Mouse (Mus musculus) forebrain, embryonic 12.5 days (tissue): ENCODE measurements around the gene Tekt5. TPM values are rescaled to one million over a fixed set of nuclear protein-coding genes. Genes with fewer than 3 reads are reported as not detected.

ENCODE experiments used
- ATAC-seq: fragments of 200-750 bp; cut with Nextera tagmentation; 2 replicates; pipeline ENCODE4 v1.8.0; 2017; ENCODE audit warnings: moderate TSS enrichment; ENCODE audit not compliant: low FRiP score
- H3K27ac ChIP-seq: fragments of 300-500 bp; sonication (generic); 2 replicates; pipeline ENCODE4 v1.5.1; 2016; ENCODE audit warnings: mild to moderate bottlenecking
- H3K27me3 ChIP-seq: fragments of 300-500 bp; sonication (generic); 2 replicates; pipeline ENCODE4 v1.6.1; 2016; ENCODE audit warnings: mild to moderate bottlenecking
- H3K36me3 ChIP-seq: fragments of 300-500 bp; sonication (generic); replicated peaks from 2 replicates; pipeline ENCODE4 v1.6.1; 2016; ENCODE audit warnings: mild to moderate bottlenecking
- H3K4me1 ChIP-seq: fragments of 300-500 bp; sonication (generic); 2 replicates; pipeline ENCODE4 v1.6.1; 2016
- H3K4me2 ChIP-seq: fragments of 300-500 bp; sonication (generic); 2 replicates; pipeline ENCODE4 v1.6.1; 2016; ENCODE audit warnings: mild to moderate bottlenecking, moderate library complexity
- H3K4me3 ChIP-seq: fragments of 300-500 bp; sonication (generic); replicated peaks from 2 replicates; pipeline ENCODE4 v1.5.1; 2016; ENCODE audit warnings: mild to moderate bottlenecking
- H3K9ac ChIP-seq: fragments of 300-500 bp; sonication (generic); 2 replicates; pipeline ENCODE4 v1.6.1; 2016; ENCODE audit warnings: mild to moderate bottlenecking
- H3K9me3 ChIP-seq: fragments of 300-500 bp; sonication (generic); 2 replicates; pipeline ENCODE4 v1.6.1; 2016
- WGBS: fragments of 180-500 bp; shearing (Covaris S2); methylation state at CpG from one replicate; pipeline ENCODE4 v1.1.7; 2016; 5-methylcytosine and 5-hydroxymethylcytosine counted together
- polyA plus RNA-seq: library from polyadenylated mRNA; unstranded; fragments of >200 nt; fragmentation: Nextera tagmentation; extraction: Ambion mirVana; gene quantifications from 2 replicates; pipeline ENCODE4 v1.2.1, GENCODE M21; 2016

Tekt5 gene
- polyA plus RNA-seq, 1 experiment from 2014 or later, result 0.14 TPM

- Histone ChIP-seq H3K4me2 (no peak overlapping the region), H3K27me3 (no peaks in the 10 kb centered on the region; the same call in 1 of the 2 replicates), H3K4me1 (no peaks in the 10 kb centered on the region), H3K27ac (no peak overlapping the region), H3K9me3 (no peaks in the 10 kb centered on the region), H3K4me3 (no peak overlapping the region), H3K36me3 (no peaks in the 10 kb centered on the region), H3K9ac (no peak overlapping the region)
- no peak for ATAC-seq
- WGBS, result 65% methylated on average over 13 of the region's 13 CpGs
Observed at GRCm38 (mm10) chr16:10327563-10328333, 67.5 kb downstream of the Tekt5 start.

GRCm38 (mm10) chr16:10319914-10320569 lies 75.2 kb downstream of the Tekt5 start:
- WGBS, result 69% methylated on average over 17 of the region's 17 CpGs
- Histone ChIP-seq H3K36me3 (no peaks in the 10 kb centered on the region), H3K9ac (no peak overlapping the region), H3K27ac (no peak overlapping the region), H3K27me3 (no peaks in the 10 kb centered on the region; the same call in 1 of the 2 replicates), H3K4me2 (no peak overlapping the region), H3K4me1 (no peaks in the 10 kb centered on the region), H3K9me3 (0 out of 2 replicates have a peak, but pooled peaks cover 3% of the 10 kb centered on the region), H3K4me3 (no peak overlapping the region)
- no peak for ATAC-seq

GRCm38 (mm10) chr16:10317197-10317544 lies 78.1 kb downstream of the Tekt5 start:
- no peak for ATAC-seq
- Histone ChIP-seq H3K9me3 (0 out of 2 replicates have a peak, but pooled peaks cover 3% of the 10 kb centered on the region), H3K4me2 (no peak overlapping the region), H3K36me3 (no peaks in the 10 kb centered on the region), H3K4me1 (peaks cover 12% of the 10 kb centered on the region), H3K27ac (no peak overlapping the region), H3K27me3 (peaks cover 21% of the 10 kb centered on the region), H3K4me3 (no peak overlapping the region), H3K9ac (no peak overlapping the region)
- 67% methylated on average over 4 of the region's 4 CpGs for WGBS

GRCm38 (mm10) chr16:10316493-10317196 lies 78.6 kb downstream of the Tekt5 start:
- Histone ChIP-seq H3K4me2 (no peak overlapping the region), H3K9me3 (0 out of 2 replicates have a peak, but pooled peaks cover 3% of the 10 kb centered on the region), H3K4me1 (peaks cover 12% of the 10 kb centered on the region), H3K9ac (no peak overlapping the region), H3K36me3 (no peaks in the 10 kb centered on the region), H3K4me3 (no peak overlapping the region), H3K27me3 (peaks cover 23% of the 10 kb centered on the region), H3K27ac (no peak overlapping the region)
- WGBS, result 84% methylated on average over 10 of the region's 10 CpGs
- no peak for ATAC-seq

- peak within 1 kb of the TSS; percentile 49 for H3K4me3 ChIP-seq
- H3K9me3 ChIP-seq, result no peaks in the 10 kb centered on the region
- H3K27ac ChIP-seq, result no peak within 1 kb of the TSS
- ATAC-seq, result peak; percentile 79
- no peaks in the 10 kb centered on the region for H3K36me3 ChIP-seq
- H3K4me1 ChIP-seq, result peaks cover 12% of the 10 kb centered on the region
- H3K4me2 ChIP-seq, result peak within 1 kb of the TSS; percentile 95
- 1% methylated on average over 33 of the region's 40 CpGs for WGBS
- H3K9ac ChIP-seq, result peak within 1 kb of the TSS; percentile 63
- H3K27me3 ChIP-seq, result peaks cover 28% of the 10 kb centered on the region
Observed at GRCm38 (mm10) chr16:10313646-10314088, 81.6 kb downstream of the Tekt5 start, which contains the start of gene Emp2. Emp2 (minus strand) TSS chr16:10313968.

GRCm38 (mm10) chr16:10313226-10313625 lies 82.1 kb downstream of the Tekt5 start:
- Histone ChIP-seq H3K9ac (peak overlapping the region; percentile 63), H3K4me3 (peak overlapping the region; percentile 49), H3K9me3 (no peaks in the 10 kb centered on the region), H3K27ac (no peak overlapping the region), H3K36me3 (no peaks in the 10 kb centered on the region), H3K4me2 (peak overlapping the region; percentile 95), H3K4me1 (peaks cover 12% of the 10 kb centered on the region), H3K27me3 (peaks cover 28% of the 10 kb centered on the region)
- WGBS, result 3% methylated on average over 15 of the region's 15 CpGs
- ATAC-seq, result peak; percentile 53; the same call in 1 of the 2 replicates

- WGBS, result 87% methylated on average over 4 of the region's 4 CpGs
- H3K36me3 ChIP-seq, result no peaks in the 10 kb centered on the region
Observed at GRCm38 (mm10) chr16:10311989-10312388, 83.3 kb downstream of the Tekt5 start.

GRCm38 (mm10) chr16:10311086-10311485 lies 84.2 kb downstream of the Tekt5 start:
- H3K36me3 ChIP-seq, result no peaks in the 10 kb centered on the region
- H3K27ac ChIP-seq, result no peak overlapping the region
- no peak overlapping the region for H3K9ac ChIP-seq
- 67% methylated on average over 3 of the region's 3 CpGs for WGBS
- no peak overlapping the region for H3K4me3 ChIP-seq
- no peak overlapping the region for H3K4me2 ChIP-seq
- ATAC-seq, result no peak
- H3K9me3 ChIP-seq, result no peaks in the 10 kb centered on the region
- peaks cover 12% of the 10 kb centered on the region for H3K4me1 ChIP-seq
- H3K27me3 ChIP-seq, result peaks cover 28% of the 10 kb centered on the region

More at GRCm38 (mm10) chr16:10311989-10312388, 83.3 kb downstream of the Tekt5 start:
- H3K4me1 ChIP-seq, result peaks cover 12% of the 10 kb centered on the region
- no peak for ATAC-seq
- no peaks in the 10 kb centered on the region for H3K9me3 ChIP-seq
- no peak overlapping the region for H3K9ac ChIP-seq
- H3K27ac ChIP-seq, result no peak overlapping the region
- peaks cover 28% of the 10 kb centered on the region for H3K27me3 ChIP-seq
- no peak overlapping the region for H3K4me2 ChIP-seq
- no peak overlapping the region for H3K4me3 ChIP-seq

- H3K4me3 ChIP-seq, result no peak overlapping the region
- no peak for ATAC-seq
Observed at GRCm38 (mm10) chr16:10310507-10310906, 84.8 kb downstream of the Tekt5 start.

More at GRCm38 (mm10) chr16:10310507-10310906, 84.8 kb downstream of the Tekt5 start:
- Histone ChIP-seq H3K27ac (no peak overlapping the region), H3K9me3 (no peaks in the 10 kb centered on the region), H3K36me3 (no peaks in the 10 kb centered on the region), H3K27me3 (peaks cover 28% of the 10 kb centered on the region), H3K4me1 (peaks cover 12% of the 10 kb centered on the region), H3K9ac (no peak overlapping the region), H3K4me2 (no peak overlapping the region)
- 88% methylated on average over 5 of the region's 5 CpGs for whole genome bisulfite sequencing

Other genes with a start within 250 kb of the Tekt5 start
- 0.41 and 0.60 TPM in 2 replicates for gene Rpl39l, start 225.3 kb downstream of the Tekt5 start, polyA plus RNA-seq
- gene Atf7ip2, start 202.8 kb downstream of the Tekt5 start, polyA plus RNA-seq, result 0.72 and 0.83 TPM in 2 replicates
- 2.6 and 3.6 TPM in 2 replicates for gene Emp2, start 81.5 kb downstream of the Tekt5 start, polyA plus RNA-seq
- 54.3 and 57.9 TPM in 2 replicates for gene Nubp1, start 16.5 kb upstream of the Tekt5 start, polyA plus RNA-seq
- 35.0 and 36.8 TPM in 2 replicates for gene Tvp23a, start 51.9 kb upstream of the Tekt5 start, polyA plus RNA-seq
- 0.32 and 0.42 TPM in 2 replicates for gene Ciita, start 84.6 kb upstream of the Tekt5 start, polyA plus RNA-seq
- 20.4 and 22.6 TPM in 2 replicates for gene Dexi, start 147.6 kb upstream of the Tekt5 start, polyA plus RNA-seq
- 51.0 and 53.9 TPM in 2 replicates for gene Clec16a, start 149.8 kb upstream of the Tekt5 start, polyA plus RNA-seq